Mouse (Mus musculus) MN1 (cell line): ENCODE results near the gene Fam129a.
"Not testable (repeated sequence)": the region's sequence is repeated elsewhere in the genome, so short reads cannot be mapped to it uniquely, and the experiment has no call there.

Experiments
- DNase-seq: peaks from one replicate; pipeline ENCODE4 v3.0.0-alpha.2; 2016; ENCODE audit warnings: low spot score

Fam129a gene

GRCm38 (mm10) chr1:151583457-151584181 lies 12.6 kb downstream of the Fam129a start:
- no peak for DNase-seq

- no peak for DNase-seq
Measured at GRCm38 (mm10) chr1:151584182-151584471, 13.1 kb downstream of the Fam129a start.

- no peak for DNase-seq
Measured at GRCm38 (mm10) chr1:151584565-151585216, 13.7 kb downstream of the Fam129a start.

- no peak for DNase-seq
Measured at GRCm38 (mm10) chr1:151585647-151586046, 14.7 kb downstream of the Fam129a start.

- DNase-seq, result no peak
Measured at GRCm38 (mm10) chr1:151592085-151593017, 21.4 kb downstream of the Fam129a start.

GRCm38 (mm10) chr1:151594906-151595305 lies 23.9 kb downstream of the Fam129a start:
- DNase-seq, result no peak

GRCm38 (mm10) chr1:151595600-151596299 lies 24.8 kb downstream of the Fam129a start:
- no peak for DNase-seq

GRCm38 (mm10) chr1:151596562-151596961 lies 25.6 kb downstream of the Fam129a start:
- DNase-seq, result no peak

GRCm38 (mm10) chr1:151597677-151598297 lies 26.8 kb downstream of the Fam129a start:
- DNase-seq, result no peak

GRCm38 (mm10) chr1:151598876-151599275 lies 27.9 kb downstream of the Fam129a start:
- no peak for DNase-seq

GRCm38 (mm10) chr1:151604328-151604727 lies 33.3 kb downstream of the Fam129a start:
- DNase-seq, result no peak

- DNase-seq, result not testable (repeated sequence)
Measured at GRCm38 (mm10) chr1:151607957-151608356, 37.0 kb downstream of the Fam129a start.

GRCm38 (mm10) chr1:151610621-151611020 lies 39.6 kb downstream of the Fam129a start:
- no peak for DNase-seq

GRCm38 (mm10) chr1:151614320-151614935 lies 43.4 kb downstream of the Fam129a start:
- no peak for DNase-seq

GRCm38 (mm10) chr1:151615625-151616024 lies 44.6 kb downstream of the Fam129a start:
- no peak for DNase-seq

GRCm38 (mm10) chr1:151616555-151617205 lies 45.7 kb downstream of the Fam129a start:
- DNase-seq, result no peak

GRCm38 (mm10) chr1:151618251-151618650 lies 47.3 kb downstream of the Fam129a start:
- DNase-seq, result no peak

GRCm38 (mm10) chr1:151619281-151619711 lies 48.3 kb downstream of the Fam129a start:
- DNase-seq, result peak; percentile 74

GRCm38 (mm10) chr1:151620730-151621129 lies 49.7 kb downstream of the Fam129a start:
- DNase-seq, result no peak

GRCm38 (mm10) chr1:151624442-151625226 lies 53.6 kb downstream of the Fam129a start:
- DNase-seq, result no peak
